Mouse (Mus musculus): ENCODE measurements at regions not wholly inside any gene's neighbourhood (a gene's known extent, or its start where the extent isn't known, plus 50 kb on each side); places are given as distances from the start of the nearest gene placed in this dataset.

DNA sequence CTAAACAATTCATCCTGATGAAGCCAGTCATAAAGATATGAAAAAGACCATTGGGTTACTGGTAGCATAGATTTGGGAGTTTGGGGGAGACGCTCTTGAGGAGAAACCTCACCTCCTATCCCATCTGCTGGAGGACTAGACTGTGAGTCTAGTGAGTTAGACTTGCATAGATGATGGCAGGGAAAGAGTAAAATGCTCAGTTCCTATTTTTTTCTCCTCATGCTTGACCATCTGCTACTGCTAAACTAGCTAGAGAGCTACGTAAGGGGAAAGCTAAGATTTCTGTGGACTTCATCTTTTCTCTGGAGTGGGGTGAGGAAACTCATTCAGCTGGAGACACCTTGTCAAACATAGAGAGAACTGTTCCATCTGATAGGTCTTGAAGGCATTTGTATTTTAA is 118.4 kb upstream of the Gnao1 start:
- no peak for DNase-seq

DNA sequence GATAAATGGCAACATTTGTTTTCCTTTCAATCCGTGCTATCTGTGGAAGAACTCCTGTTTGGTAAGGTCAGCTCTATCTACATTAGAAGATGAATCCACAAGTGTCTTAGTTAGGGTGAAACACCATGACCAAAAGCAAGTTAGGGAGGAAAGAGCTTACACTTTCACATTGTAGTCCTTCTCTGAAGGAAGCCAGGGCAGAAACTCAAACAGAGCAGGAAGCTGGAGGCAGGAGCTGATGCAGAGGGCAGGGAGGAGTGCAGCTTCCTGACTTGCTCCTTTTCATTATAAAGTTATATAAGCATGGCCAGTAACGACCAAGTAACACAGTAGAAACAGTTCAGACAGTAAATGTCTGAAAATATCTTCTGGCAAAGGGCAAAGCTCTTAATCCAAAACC is 117.9 kb upstream of the Gnao1 start:
- no peak for DNase-seq

DNA sequence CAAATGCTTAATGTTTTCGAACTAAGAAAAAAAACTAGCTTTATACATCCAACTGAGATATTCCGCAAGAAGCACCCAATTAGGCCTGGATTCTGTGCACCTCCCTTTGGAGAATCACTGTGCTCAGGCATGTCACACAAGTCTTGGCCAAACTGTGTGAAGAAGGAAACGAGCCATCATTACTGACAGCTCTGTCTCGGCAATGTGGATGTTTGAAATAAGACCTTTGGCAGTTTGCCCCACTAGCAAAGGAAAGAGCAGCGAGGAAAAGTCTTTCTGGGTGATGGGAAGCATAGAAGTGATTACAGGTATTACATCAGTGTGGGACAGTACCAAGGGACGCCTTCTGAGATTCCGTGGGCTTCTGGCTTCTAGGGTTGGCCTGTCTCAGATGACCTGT is 112.6 kb upstream of the Gnao1 start:
- no peak for DNase-seq

DNA sequence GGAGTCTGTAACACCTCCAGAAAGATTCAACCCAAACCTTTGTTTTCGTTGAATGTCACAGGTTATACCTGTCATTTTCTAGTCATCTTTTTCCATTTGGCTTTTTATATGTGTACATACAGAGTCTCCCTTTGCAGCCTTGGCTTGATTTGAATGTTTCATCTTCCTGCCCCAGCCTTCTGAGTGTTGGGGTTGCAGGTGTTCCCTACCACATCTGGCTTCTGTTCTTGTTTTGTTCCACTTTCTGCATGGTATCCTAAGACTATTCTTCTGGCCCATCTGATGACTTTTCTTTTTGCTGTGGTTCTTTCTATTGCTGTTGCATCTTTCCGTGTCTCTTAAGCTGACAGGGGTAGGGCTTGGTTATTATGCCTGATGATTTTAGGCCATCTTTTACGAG is 111.3 kb upstream of the Gnao1 start:
- DNase-seq: no peak

DNA sequence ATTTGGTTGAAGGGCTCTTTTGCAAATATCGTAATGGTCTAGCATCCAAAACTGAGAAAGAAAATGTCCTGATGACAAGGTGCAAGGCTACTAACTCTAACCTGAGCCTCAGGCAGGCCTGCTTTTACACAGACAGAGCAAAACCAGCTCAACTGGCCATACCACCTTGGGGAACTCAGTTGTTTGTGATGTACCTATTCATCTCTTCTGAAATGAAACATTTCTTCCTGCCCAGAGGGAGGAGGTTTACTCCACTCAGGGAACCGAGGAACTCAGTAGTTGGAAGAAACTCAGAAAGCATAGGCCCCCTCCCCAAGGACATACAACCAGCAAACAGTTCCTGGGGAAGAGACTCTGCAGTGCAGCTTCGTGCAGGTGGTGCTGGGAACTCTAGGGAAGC is 108.4 kb upstream of the Gnao1 start:
- no peak for DNase-seq

DNA sequence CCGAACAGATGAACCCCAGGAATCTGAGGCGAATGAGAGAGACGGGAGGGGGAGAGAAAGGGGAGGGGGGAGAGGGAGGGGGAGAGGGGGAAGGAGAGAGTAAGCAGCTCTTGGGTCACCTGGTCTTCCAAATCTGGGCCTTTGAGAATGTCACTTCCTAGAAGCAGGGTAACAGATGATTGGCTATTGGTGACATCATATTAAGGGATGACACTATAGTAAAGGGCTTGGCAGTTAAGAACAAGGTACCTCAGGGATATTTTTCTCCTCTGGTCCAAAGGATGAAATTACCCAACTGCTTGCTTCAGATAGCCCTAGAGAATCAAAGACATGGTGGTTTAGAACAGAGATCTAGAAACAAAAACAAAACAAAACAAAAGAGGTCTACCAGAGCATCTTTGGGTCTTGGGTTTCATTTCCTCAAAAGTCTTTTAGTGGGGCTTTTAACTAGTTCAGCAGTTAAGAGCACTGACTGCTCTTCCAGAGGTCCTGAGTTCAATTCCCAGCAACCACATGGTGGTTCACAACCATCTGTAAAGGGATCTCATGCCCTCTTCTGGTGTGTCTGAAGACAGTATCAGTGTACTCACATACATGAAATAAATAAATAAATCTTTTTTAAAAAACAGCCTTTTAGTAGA is 97.6 kb upstream of the Gnao1 start:
- no peak for DNase-seq

DNA sequence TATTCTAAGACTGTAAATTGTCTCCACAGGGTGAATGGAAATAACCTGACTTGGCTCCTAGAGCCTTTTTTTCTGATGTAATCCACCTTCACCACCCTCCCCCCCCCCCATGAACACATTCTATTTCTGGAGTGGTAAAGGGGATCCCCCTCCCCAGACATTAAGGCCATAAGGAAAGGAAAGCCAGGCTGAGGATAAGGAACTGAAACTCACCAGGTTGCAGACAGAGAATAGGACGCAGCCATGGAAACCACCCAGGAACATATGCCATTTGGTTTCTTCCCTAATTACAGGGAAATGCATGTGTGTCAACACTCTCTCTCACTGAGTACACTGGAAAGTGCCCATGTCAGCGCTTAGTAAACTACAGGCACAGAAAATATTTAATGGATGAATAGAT is 96.5 kb upstream of the Gnao1 start:
- DNase-seq: no peak

DNA sequence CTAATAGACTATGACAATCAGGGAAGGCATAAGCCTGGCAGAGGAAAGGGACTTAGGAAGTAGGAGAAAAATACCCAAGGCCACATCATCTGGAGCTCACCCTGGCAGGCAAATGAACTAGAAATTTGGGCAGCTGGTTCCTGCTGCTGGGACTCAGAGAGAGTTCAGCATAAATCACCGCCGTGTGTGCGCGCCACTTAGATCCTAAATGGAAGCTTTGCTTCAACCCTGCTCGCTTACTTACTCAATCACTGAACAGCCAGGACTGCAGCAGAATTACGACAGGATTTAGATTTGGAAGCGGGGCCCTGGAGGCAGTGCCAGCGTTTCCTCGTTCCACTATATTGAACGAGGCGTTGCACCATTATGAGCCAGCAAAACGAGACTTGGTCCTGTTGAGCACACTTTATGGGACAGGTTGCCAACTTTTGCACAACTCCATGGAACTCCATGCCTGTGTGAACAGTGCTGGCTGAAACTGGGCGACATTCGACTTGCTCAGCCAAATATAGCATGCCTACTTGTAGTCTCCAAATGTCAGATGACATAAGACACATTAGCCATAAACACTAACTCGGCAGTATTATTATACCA is 84.8 kb upstream of the Gnao1 start:
- no peak for DNase-seq

DNA sequence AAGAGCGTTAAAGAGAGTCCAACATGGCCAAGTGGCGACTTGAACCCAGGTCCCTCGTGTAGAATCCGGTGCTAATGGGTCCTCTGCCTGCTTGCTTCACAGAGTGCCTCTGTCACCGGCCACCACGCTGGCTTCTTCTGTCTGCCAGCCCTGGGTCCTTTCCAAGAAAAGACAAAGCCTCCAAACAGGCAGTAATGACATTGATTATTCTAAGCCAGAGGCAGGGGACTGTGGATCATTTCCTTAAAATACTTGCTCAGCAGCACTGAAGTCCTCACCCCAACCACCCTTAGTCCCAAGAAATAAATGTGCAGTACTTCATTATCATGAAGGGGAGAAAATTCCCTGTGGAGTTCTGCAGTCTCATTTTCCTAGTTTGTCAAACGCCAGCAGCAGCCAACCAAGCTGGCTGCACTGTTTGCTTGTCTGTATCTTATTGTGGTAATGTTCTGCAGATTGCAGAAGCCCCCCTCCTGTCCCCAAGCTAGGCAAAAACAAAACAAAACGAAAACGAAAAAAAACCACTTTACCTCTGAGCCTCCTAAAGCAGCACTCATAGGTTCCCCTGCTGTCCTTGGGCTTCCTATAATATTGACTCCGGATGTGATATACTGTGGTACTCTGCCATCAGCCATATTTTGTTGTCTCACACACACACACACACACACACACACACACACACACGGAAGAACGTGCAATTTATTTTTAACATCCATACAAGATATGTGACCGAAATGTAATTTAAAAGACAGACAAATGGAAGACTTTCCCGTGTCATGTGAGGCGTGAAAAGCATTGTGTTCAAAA is 80.4 kb upstream of the Gnao1 start:
- DNase-seq: peak; percentile 55

DNA sequence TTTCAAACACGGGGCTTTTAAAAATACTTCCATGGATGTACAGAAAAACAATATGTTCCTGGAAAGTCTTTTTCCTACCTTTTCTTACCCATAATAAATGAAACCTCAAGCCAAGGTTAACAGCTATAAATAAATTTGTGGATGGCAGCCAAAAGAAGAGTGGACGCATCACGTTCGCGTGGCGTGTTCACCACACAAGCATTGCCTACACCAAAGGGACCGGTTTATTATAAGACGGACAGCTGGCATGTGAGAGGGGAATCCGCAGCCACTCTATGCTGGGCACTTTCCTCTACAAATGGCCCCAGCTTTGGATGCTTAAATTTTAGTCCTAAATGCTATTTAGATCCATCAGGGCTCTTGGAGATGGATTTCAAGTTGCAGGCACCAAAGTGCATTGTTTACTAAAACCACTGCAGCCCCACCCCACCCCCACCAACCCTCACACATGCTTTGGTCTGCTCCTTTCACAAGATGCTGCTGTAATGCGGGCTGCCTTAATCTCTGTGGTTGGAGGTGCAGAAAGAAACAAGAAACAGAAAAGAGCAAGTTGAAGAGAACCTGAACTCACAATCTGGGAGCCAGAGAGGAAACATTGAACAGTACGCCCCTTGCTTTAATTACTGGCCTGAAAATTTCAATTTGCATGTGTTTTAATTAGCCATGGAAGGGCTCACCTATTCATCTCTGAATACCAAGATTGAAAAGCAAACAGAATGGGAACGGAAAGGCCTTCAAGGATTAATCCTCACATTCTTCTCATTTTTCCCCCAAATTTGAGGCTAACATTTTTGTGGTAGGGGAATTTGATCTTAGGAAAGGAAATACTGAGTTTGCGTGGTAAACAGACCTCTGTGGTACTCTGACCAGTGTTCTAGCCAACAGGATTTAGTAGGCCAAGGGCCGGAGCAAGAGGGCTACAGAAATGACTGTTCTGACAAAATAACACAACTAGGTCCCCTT is 78.7 kb upstream of the Gnao1 start:
- no peak for DNase-seq

DNA sequence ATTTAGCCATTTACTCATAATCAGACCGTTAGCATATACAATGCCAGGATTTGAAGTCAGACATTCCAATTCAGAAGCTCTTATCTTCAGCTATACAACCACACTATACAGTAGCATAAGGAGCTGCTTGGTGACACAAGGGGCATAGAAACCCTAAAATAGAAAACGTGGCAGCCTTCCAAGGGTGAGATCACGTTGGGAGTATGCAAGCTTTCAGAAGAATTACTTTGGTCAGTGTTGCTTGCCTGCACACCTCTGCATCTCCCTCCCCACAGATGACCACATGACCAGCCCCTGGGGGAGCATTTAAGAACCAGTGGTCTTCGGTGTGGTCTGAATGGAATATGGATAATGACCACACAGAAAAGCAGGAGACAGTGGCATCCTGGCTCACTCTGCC is 74.9 kb upstream of the Gnao1 start:
- no peak for DNase-seq

DNA sequence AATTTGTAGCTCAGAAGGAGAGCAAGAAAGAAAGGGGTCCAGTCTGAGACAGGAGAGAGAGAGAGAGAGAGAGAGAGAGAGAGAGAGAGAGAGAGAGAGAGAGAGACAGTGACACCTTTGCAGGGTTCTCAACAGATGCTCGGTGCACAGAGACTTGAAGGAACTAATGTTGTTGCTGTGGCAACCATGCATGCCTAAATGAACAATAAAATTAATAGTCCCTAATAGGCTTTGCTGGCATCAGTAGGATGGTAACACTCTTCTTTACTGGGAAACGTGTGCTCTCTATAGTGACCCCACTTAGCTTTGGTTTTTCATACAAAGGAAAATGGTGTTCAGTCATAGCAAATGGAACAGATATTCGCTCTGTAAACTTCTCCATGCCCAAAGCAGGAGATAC is 69.5 kb upstream of the Gnao1 start:
- no peak for DNase-seq

DNA sequence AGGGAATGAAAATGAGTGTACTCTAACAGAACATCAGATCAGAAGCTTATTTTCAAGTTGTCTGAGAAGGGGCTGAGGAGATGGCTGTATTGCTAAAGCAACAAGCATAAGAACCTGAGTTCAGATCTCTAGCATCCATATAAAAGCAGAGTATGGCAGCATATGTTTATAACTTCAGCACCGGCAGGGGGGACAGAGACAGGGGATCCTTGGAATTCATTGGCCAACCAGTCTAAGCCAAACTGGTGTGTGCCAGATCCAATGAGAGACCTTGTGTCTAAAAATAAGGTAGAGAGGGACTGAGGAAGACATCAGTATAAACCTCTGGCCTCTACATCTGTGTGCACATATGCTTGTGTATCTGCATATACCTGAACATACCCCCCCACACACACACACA is 61.0 kb upstream of the Gnao1 start:
- no peak for DNase-seq

DNA sequence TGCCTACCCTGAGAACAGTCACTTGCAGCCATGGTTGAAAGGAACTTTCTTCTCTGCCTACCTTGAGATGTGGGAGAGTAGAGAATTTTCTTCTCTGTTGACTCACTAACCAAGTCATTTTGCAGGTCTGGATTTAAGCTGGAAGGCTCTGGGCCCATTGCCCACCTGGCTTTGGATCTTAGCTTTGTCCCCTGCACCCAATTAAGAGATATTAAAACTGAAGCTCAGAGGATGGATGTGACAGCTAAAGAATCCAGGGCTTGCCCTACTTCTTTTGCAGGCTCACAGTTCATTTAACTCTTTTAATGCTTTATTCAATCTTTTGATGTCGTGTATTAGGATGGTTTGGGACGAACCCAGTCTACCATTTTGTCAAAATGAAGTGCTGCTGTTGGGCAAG is 58.8 kb upstream of the Gnao1 start:
- no peak for DNase-seq

DNA sequence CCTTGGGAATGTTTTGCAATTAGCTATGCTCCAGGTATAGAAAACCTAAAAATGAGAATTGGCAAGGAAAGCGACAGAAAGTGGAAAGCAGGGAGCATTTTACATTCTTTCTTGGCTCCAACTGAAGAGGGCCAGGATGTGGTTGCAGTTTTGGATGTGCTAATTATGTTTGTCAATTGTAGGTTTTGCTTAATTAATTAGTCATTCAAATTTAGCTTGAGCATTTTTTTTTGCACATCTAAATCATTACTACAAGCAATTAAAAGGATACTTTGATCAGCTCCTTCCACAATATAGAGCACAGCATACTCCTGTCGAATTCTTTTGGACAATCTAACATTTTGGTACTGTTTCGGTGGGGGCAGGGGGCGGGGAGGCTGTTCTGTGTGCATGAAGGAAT is 53.8 kb upstream of the Gnao1 start:
- DNase-seq: no peak
